Mouse (Mus musculus) hindbrain, embryonic 10.5 days (tissue): ENCODE results near the gene Actr3. TPM values are rescaled to one million over a fixed set of nuclear protein-coding genes. Genes with fewer than 3 reads are reported as not detected.

Source experiments
- DNase-seq: peaks from one replicate; pipeline ENCODE4 v3.0.0-alpha.2; 2017; ENCODE audit warnings: low spot score
- H3K27ac ChIP-seq: fragments of 300-500 bp; sonication (generic); 2 replicates; pipeline ENCODE4 v1.5.1; 2016; ENCODE audit warnings: mild to moderate bottlenecking, moderate library complexity
- H3K27me3 ChIP-seq: fragments of 300-500 bp; sonication (generic); 2 replicates; pipeline ENCODE4 v1.6.1; 2016; ENCODE audit warnings: mild to moderate bottlenecking; ENCODE audit not compliant: poor library complexity, insufficient read depth, severe bottlenecking
- H3K36me3 ChIP-seq: fragments of 300-500 bp; sonication (generic); 2 replicates; pipeline ENCODE4 v1.6.1; 2016; ENCODE audit warnings: mild to moderate bottlenecking, moderate library complexity
- H3K4me1 ChIP-seq: fragments of 300-500 bp; sonication (generic); replicated peaks from 2 replicates; pipeline ENCODE4 v1.6.1; 2016; ENCODE audit warnings: mild to moderate bottlenecking
- H3K4me3 ChIP-seq: fragments of 300-500 bp; sonication (generic); 2 replicates; pipeline ENCODE4 v1.5.1; 2016; ENCODE audit warnings: mild to moderate bottlenecking, moderate library complexity
- H3K9me3 ChIP-seq: fragments of 300-500 bp; sonication (generic); 2 replicates; pipeline ENCODE4 v1.6.1; 2016; ENCODE audit warnings: mild to moderate bottlenecking, moderate library complexity
- WGBS: fragments of 180-500 bp; shearing (Covaris S2); methylation state at CpG from one replicate; pipeline ENCODE4 v1.1.7; 2016; 5-methylcytosine and 5-hydroxymethylcytosine counted together
- polyA plus RNA-seq: library from polyadenylated mRNA; unstranded; fragments of >200 nt; fragmentation: Nextera tagmentation; extraction: Ambion mirVana; gene quantifications from 2 replicates; pipeline ENCODE4 v1.2.1, GENCODE M21; 2016

The Actr3 gene
- polyA plus RNA-seq, 1 experiment from 2014 or later = 218 TPM

DNA sequence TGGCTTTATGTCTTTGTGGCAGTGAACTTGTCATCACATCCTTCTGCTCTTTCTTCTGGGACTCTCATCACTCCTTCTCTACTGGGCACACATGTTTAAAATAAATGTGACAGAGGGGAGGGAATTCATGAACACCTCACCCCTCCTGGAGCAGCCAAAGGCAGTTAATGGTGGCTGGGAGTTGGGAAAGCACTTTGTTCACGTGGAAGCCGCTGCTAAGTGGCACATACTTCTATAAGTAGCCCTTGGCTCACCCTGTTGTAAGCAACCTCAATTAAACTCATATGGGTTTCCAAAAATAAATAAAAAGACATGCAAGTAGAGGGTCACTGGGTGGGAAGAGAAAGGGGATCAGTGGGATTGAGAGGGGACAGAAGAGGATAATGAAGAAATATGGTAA, 27.8 kb upstream of the Actr3 start:
- Histone ChIP-seq H3K4me1 (no peaks in the 10 kb centered on the region), H3K27ac (no peak overlapping the region), H3K36me3 (no peaks in the 10 kb centered on the region), H3K4me3 (no peak overlapping the region), H3K9me3 (no peaks in the 10 kb centered on the region), H3K27me3 (no peaks in the 10 kb centered on the region)
- no peak for DNase-seq
- WGBS = 86% methylated on average over 2 of the region's 2 CpGs

DNA sequence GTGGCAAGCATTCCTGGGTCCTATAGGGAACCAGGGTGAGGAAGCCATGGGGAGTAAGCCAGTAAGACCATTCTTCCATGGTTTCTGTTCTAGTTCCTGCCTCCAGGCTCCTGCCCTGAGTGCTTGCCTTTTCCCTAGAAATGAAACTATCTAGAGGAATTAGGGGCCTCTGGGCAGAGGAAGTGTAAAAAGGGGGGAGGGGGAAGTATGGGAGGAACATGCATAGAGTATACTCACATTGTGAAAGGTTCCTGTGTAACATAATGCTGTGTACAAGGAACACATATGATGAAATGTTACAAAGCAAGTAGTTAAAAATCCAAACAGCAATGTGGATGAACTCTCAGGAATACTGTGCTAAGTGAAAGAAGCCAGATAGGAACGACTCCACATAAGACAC, 27.4 kb upstream of the Actr3 start:
- Histone ChIP-seq H3K9me3 (no peaks in the 10 kb centered on the region), H3K4me1 (no peaks in the 10 kb centered on the region), H3K4me3 (no peak overlapping the region), H3K27me3 (no peaks in the 10 kb centered on the region), H3K36me3 (no peaks in the 10 kb centered on the region), H3K27ac (no peak overlapping the region)
- 89% methylated on average over 1 of the region's 1 CpGs for WGBS
- DNase-seq = no peak

DNA sequence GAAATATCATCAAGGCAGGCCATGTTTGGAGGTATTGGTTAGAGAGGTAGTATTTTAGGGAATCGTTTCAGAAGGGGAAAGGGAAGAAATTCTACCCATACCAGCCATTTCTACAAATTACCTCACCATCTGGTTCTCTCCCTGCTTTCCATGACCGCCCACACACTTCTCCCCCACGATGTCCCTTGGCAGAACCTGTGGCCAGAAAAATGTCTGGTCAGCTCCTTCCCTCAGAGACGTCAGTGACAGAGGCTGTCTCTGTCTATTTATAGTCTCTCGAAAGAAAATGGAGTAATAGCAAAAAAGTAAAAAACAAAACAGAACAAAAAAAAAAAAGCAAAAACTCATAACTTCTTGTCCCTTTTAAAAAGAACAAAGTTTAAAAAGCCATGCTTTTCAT, 23.0 kb upstream of the Actr3 start:
- 81% methylated on average over 5 of the region's 5 CpGs for WGBS
- no peaks in the 10 kb centered on the region for H3K36me3 ChIP-seq
- DNase-seq = no peak
- H3K4me1 ChIP-seq = peaks cover 13% of the 10 kb centered on the region; the same call in 1 of the 2 replicates
- H3K9me3 ChIP-seq = no peaks in the 10 kb centered on the region
- no peak overlapping the region for H3K4me3 ChIP-seq
- H3K27me3 ChIP-seq = no peaks in the 10 kb centered on the region
- no peak overlapping the region for H3K27ac ChIP-seq

DNA sequence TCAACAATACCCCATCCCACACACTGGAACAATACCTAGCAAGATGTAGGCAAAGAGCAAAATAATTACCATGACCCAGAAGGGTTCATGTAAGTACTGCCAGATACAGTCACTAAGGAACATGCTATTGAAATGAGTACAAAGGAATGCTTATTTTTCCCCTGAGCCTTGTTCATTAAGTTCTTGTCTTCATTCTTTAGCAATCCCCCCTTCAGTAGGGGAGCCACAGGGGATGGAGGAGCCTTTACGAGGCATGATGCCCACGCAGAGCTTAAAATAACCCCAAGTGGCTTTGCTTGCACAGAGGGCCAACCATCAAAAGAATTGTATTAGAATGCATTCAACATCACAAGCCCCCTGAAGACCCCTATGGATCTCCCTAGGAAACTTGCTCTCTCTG, 19.6 kb upstream of the Actr3 start:
- 29% methylated on average over 2 of the region's 2 CpGs for WGBS
- DNase-seq = no peak
- Histone ChIP-seq H3K36me3 (no peaks in the 10 kb centered on the region), H3K4me1 (peaks cover 13% of the 10 kb centered on the region; the same call in 1 of the 2 replicates), H3K4me3 (no peak overlapping the region), H3K27me3 (no peaks in the 10 kb centered on the region), H3K27ac (no peak overlapping the region), H3K9me3 (no peaks in the 10 kb centered on the region)

DNA sequence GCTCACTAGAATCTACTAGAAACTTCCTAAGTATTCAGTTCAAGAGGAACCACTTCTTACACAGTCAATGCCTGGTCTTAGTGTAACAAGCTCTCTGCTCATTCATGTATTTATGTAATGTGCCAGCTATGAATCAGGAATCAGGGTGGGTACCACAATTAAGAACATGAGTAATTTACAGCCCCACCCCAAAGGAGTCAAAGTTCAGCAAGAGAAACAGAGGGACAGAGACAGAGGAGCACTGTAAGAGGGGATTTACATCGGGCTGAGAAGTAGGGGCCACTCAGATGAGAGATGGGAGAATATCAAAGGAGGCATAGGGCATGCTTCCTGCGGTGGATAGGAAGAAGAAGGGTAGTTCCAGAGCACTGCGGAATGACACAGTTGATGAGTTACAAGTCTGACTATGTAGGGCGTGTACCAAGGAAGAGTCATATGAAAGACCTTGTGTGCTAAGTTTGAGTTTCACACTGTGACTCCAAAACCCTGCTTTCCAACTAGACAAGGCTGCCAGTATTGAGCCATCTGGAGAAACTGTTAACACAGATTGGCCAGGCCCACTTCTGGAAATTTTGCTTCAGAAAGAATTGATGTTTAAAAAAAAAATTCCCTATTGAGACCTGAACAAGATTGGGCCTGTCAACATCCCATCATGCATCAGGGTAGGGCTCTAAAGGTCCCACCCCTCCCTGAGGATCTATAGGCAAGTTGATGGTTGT, 14.9 kb upstream of the Actr3 start:
- Histone ChIP-seq H3K9me3 (no peaks in the 10 kb centered on the region), H3K4me3 (no peak overlapping the region), H3K27ac (no peak overlapping the region), H3K27me3 (no peaks in the 10 kb centered on the region), H3K4me1 (0 out of 2 replicates have a peak, but pooled peaks cover 5% of the 10 kb centered on the region), H3K36me3 (no peaks in the 10 kb centered on the region)
- 82% methylated on average over 4 of the region's 4 CpGs for WGBS
- DNase-seq = no peak

DNA sequence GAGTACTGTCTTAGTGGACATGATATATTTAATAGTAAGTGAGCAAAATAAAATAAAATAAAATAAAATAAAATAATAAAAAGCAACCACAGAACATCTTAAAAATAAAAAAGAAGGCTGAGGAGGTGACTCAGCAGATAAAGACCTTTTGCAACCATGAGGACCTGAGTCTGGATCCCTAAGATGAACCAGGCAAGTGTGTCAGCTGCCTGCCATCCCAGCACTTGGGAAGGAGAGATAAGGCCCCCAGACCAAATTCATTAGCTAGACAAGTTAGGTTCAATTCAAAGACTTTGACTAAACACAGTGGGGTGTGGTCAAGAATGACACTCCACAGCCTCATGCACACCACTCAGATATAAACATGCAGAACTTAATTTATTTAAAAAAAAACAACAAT, 12.4 kb upstream of the Actr3 start:
- DNase-seq = no peak
- no peak overlapping the region for H3K4me3 ChIP-seq
- H3K27me3 ChIP-seq = no peaks in the 10 kb centered on the region
- no peak overlapping the region for H3K27ac ChIP-seq
- no peaks in the 10 kb centered on the region for H3K9me3 ChIP-seq
- H3K36me3 ChIP-seq = no peaks in the 10 kb centered on the region
- H3K4me1 ChIP-seq = no peaks in the 10 kb centered on the region

DNA sequence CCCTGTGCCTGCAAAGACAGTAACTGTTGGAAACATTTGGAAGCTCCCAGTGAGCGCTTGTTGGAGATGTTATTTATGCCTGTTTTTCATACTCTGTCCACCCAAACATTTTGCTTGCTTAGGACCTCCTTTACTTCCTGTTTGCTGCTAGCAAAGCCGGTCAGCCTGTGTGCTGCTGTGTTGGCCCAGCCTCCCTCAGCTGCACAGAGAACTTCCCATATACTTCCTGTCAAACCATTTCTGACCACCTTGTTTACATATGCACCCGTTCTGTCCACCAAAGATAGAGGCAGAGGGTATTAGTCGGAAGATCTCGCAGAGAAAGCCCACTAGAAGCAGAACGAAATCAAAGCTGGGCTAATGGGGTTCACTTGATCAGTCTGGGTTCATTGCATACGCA, 6.2 kb upstream of the Actr3 start:
- H3K4me3 ChIP-seq = no peak overlapping the region
- H3K4me1 ChIP-seq = no peaks in the 10 kb centered on the region
- H3K27me3 ChIP-seq = no peaks in the 10 kb centered on the region
- 86% methylated on average over 7 of the region's 7 CpGs for WGBS
- H3K27ac ChIP-seq = no peak overlapping the region
- no peaks in the 10 kb centered on the region for H3K36me3 ChIP-seq
- DNase-seq = no peak
- no peaks in the 10 kb centered on the region for H3K9me3 ChIP-seq

DNA sequence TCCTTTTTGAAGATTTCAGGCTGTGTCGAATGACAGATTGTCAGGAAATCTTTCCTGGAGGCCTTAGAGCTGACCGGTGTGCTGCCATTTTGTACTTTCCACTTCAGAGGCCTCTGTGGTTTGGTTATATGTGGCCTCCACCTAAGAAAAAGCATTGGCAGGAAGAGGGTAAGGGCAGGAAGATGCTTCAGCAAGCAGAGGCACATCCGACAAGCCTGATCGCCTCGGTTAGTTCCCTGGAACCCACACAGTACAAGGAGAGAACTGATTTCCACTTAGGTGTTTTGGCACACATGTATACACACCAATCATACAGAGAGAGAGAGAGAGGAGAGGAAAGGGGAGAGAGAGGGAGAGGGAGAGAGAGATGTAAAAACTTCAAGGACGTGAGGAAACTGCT, 5.7 kb upstream of the Actr3 start:
- no peak overlapping the region for H3K27ac ChIP-seq
- H3K36me3 ChIP-seq = no peaks in the 10 kb centered on the region
- no peaks in the 10 kb centered on the region for H3K9me3 ChIP-seq
- no peaks in the 10 kb centered on the region for H3K27me3 ChIP-seq
- no peak overlapping the region for H3K4me3 ChIP-seq
- WGBS = 86% methylated on average over 6 of the region's 6 CpGs
- no peak for DNase-seq
- peaks cover 3% of the 10 kb centered on the region; the same call in 1 of the 2 replicates for H3K4me1 ChIP-seq

DNA sequence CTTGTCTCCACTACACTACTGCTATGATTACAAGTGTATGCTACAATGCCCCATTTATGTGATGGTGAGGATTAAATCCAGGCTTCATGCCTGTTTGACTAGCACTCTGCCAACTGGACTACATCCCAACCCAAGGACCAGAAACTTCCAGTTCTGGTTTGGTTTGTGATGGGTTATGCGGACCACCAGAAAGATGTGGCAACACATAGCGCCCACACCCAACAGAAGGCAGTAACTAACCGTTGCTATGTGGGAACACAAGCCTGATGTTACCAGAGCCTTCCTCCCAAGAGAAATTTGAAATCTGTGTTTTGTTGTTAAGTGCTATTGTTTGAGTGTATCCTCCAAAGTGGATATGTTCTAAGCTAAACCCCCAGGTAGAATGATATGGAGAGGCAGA, 4.0 kb upstream of the Actr3 start:
- Histone ChIP-seq H3K4me1 (peaks cover 4% of the 10 kb centered on the region; the same call in 1 of the 2 replicates), H3K36me3 (no peaks in the 10 kb centered on the region), H3K9me3 (no peaks in the 10 kb centered on the region), H3K4me3 (no peak overlapping the region), H3K27me3 (no peaks in the 10 kb centered on the region), H3K27ac (no peak overlapping the region)
- 84% methylated on average over 3 of the region's 3 CpGs for WGBS
- no peak for DNase-seq

DNA sequence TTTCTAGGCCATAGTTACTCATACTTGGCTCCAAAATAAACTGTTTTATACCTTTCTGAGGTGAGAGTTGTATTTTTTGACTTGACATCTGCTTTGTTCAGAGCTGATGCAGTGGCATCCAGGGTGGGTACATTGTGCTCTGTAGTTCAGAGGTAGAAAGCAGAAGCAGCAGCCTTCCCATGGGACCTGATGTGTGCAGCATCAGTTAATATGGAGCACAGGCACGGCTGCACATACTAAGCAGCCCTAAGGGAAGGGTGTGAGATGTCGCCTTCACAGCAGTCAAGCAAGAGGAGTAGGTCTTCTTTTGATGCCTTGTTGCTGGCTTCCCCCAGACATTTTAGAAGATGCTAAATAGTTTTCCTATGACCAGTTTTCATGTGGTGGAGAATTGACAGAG, 3.3 kb upstream of the Actr3 start:
- Histone ChIP-seq H3K4me3 (no peak overlapping the region), H3K4me1 (peaks cover 8% of the 10 kb centered on the region), H3K9me3 (no peaks in the 10 kb centered on the region), H3K36me3 (no peaks in the 10 kb centered on the region), H3K27ac (no peak overlapping the region), H3K27me3 (no peaks in the 10 kb centered on the region)
- no peak for DNase-seq
- 83% methylated on average over 2 of the region's 2 CpGs for WGBS

DNA sequence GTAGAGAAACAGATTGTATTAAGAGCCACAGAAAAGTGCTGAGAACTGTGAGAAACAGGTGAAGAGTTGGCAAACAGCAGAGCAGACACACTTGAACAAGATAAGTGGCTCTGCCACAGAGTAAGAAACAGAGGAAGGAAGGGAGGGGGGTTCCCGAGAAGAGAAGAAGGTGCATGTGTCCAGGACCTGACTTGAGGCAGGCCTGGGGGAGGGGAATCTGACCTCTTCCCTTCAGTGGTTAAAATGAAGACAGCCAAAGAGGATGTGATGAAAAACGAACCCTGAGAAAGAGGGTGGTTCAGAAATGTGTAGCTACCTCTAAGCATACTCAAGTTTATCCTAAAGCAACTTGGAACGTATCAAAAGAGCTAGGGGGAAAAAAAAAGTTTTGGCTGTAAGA, 2.4 kb upstream of the Actr3 start:
- H3K9me3 ChIP-seq = no peaks in the 10 kb centered on the region
- WGBS = 61% methylated on average over 3 of the region's 3 CpGs
- no peaks in the 10 kb centered on the region for H3K36me3 ChIP-seq
- H3K27me3 ChIP-seq = no peaks in the 10 kb centered on the region
- no peak overlapping the region for H3K4me3 ChIP-seq
- no peak overlapping the region for H3K27ac ChIP-seq
- peaks cover 17% of the 10 kb centered on the region for H3K4me1 ChIP-seq
- no peak for DNase-seq

DNA sequence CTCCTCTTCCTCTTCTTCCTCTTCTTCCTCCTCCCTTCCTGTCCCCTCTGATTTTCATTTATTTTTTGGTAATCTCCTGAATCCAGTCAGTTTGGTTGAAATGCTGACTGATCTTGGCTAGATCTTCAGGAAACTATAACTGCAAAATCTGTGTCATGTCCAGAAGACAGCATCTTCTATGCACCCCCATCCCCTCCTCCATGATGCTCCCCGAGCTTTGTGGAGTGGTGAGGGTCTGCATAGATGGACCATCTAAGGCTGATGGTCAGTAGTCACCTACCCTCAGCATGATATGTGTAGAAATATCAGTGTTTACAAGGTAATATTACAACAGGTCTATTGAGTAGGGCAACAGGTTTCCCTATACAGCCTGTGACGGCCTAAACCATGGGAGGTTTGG, 1.6 kb upstream of the Actr3 start:
- no peaks in the 10 kb centered on the region for H3K36me3 ChIP-seq
- H3K27me3 ChIP-seq = no peaks in the 10 kb centered on the region
- H3K27ac ChIP-seq = no peak overlapping the region
- WGBS = 78% methylated on average over 2 of the region's 2 CpGs
- no peaks in the 10 kb centered on the region for H3K9me3 ChIP-seq
- DNase-seq = no peak
- H3K4me1 ChIP-seq = peaks cover 25% of the 10 kb centered on the region
- H3K4me3 ChIP-seq = no peak overlapping the region

DNA sequence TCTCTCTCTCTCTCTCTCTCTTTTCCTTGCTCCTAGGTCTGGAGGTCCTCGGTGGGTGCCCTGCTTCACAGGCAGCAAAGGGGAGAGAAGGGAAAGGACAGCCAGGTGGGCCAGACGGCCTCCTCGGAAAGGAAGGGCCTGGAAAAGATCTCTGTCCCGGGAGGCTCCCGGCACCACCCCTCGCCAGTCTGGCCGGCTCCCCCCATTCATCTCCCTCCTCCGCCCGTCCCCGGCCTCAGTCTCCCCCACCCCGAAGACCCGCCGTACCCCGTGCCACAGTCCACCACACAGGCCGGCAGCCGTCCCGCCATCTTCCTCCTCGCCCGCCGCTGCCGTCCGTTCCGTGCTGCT, 534 bp downstream of the Actr3 start:
- Histone ChIP-seq H3K4me3 (peak overlapping the region; percentile 80), H3K27ac (peak overlapping the region; percentile 97), H3K9me3 (no peaks in the 10 kb centered on the region), H3K36me3 (no peaks in the 10 kb centered on the region), H3K27me3 (no peaks in the 10 kb centered on the region), H3K4me1 (peaks cover 27% of the 10 kb centered on the region)
- DNase-seq = no peak
- 1% methylated on average over 22 of the region's 23 CpGs for WGBS

DNA sequence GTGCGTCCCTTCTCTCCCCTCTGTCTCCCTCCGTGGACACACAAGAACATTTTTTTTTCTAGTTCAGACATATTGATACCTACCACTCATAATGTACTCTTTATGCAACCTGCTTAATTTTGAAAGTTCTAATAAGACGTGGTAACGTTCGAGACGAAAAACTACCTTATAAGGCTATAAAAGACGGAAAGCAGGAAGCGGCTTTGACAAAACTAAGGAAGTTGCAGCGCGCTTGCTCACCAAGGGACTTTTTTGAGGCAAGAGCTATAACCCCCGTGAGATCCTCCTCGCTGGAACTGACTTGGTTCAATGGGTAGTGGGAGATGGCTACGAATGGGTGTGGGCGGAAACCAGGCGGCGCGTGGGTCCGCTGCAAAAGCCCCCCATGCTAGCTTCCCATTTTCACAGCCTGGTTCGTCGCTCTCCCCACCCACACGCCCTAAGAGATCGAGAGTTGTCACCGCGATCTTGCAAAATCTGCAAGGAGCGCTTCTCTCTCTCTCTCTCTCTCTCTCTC, 984 bp downstream of the Actr3 start:
- H3K4me1 ChIP-seq = peaks cover 27% of the 10 kb centered on the region
- peak overlapping the region; percentile 97 for H3K27ac ChIP-seq
- DNase-seq = peak; percentile 56
- H3K4me3 ChIP-seq = peak overlapping the region; percentile 80
- under 1% methylated on average over 25 of the region's 25 CpGs for WGBS
- no peaks in the 10 kb centered on the region for H3K27me3 ChIP-seq
- H3K36me3 ChIP-seq = no peaks in the 10 kb centered on the region
- H3K9me3 ChIP-seq = no peaks in the 10 kb centered on the region
